Mouse (Mus musculus) forebrain, embryonic 15.5 days (tissue): Measurements from ENCODE around the gene Fundc1. TPM values are rescaled to one million over a fixed set of nuclear protein-coding genes. Genes with fewer than 3 reads are reported as not detected.

Experiments
- ATAC-seq: fragments of 200-750 bp; cut with Nextera tagmentation; replicated peaks from 2 replicates; pipeline ENCODE4 v1.8.0; 2017; ENCODE audit warnings: mild to moderate bottlenecking, moderate TSS enrichment, moderate library complexity
- H3K27ac ChIP-seq: fragments of 300-500 bp; sonication (generic); replicated peaks from 2 replicates; pipeline ENCODE4 v1.5.1; 2015; ENCODE audit warnings: mild to moderate bottlenecking, inconsistent platforms
- H3K27me3 ChIP-seq: fragments of 300-500 bp; sonication (generic); 2 replicates; pipeline ENCODE4 v1.6.1; 2015; ENCODE audit warnings: inconsistent platforms
- H3K36me3 ChIP-seq: fragments of 300-500 bp; sonication (generic); 2 replicates; pipeline ENCODE4 v1.6.1; 2015; ENCODE audit warnings: mild to moderate bottlenecking, inconsistent platforms
- H3K4me1 ChIP-seq: fragments of 300-500 bp; sonication (generic); 2 replicates; pipeline ENCODE4 v1.6.1; 2015; ENCODE audit warnings: inconsistent platforms
- H3K4me2 ChIP-seq: fragments of 300-500 bp; sonication (generic); replicated peaks from 2 replicates; pipeline ENCODE4 v1.6.1; 2015; ENCODE audit warnings: mild to moderate bottlenecking, inconsistent platforms
- H3K4me3 ChIP-seq: fragments of 300-500 bp; sonication (generic); 2 replicates; pipeline ENCODE4 v1.5.1; 2015; ENCODE audit warnings: mild to moderate bottlenecking, inconsistent platforms
- H3K9ac ChIP-seq: fragments of 300-500 bp; sonication (generic); replicated peaks from 2 replicates; pipeline ENCODE4 v1.6.1; 2015; ENCODE audit warnings: mild to moderate bottlenecking, inconsistent platforms
- H3K9me3 ChIP-seq: fragments of 300-500 bp; sonication (generic); 2 replicates; pipeline ENCODE4 v1.6.1; 2016; ENCODE audit warnings: inconsistent platforms
- WGBS: fragments of 180-500 bp; shearing (Covaris S2); methylation state at CpG from one replicate; pipeline ENCODE4 v1.1.7; 2015; ENCODE audit warnings: mixed read lengths; 5-methylcytosine and 5-hydroxymethylcytosine counted together
- polyA plus RNA-seq: library from polyadenylated mRNA; unstranded; fragments of >200 nt; fragmentation: Nextera tagmentation; extraction: Ambion mirVana; gene quantifications from 2 replicates; pipeline ENCODE4 v1.2.1, GENCODE M21; 2015

Fundc1 gene
- polyA plus RNA-seq, 1 experiment from 2014 or later = 65.0 TPM

DNA sequence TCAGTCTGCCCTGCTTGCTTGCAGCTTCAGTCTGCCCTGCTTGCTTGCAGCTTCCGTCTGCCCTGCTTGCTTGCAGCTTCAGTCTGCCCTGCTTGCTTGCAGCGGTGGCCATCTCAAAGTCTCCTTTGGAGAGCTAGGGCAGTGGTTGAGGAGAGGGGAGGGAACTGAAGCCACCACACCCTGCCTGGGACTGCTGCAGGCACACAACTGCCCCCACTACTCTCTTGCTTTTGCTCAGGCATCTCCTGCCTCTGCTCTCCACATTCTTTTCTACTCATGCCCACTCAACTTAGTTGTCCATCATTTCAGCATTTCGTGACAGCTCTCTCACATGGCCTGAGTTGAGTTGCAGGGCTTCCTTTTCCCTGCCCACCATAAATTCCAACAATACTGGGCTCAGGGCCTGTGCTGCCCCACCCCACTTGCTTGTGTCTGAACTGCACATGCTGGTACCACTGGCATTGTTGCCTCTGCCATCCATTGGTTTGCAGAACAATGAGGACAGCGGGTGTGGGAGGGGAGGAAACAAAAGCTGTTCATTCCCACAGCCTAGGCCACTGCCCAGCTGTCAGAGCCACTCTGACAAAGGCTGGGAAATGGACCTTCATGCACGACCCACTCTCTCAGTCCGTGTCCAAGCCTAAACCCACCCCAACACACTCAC, 24.9 kb downstream of the Fundc1 start:
- H3K4me1 ChIP-seq = 0 out of 2 replicates have a peak, but pooled peaks cover 3% of the 10 kb centered on the region
- no peaks in the 10 kb centered on the region for H3K36me3 ChIP-seq
- H3K27ac ChIP-seq = no peak overlapping the region
- WGBS = 21% methylated on average over 6 of the region's 6 CpGs
- no peaks in the 10 kb centered on the region for H3K9me3 ChIP-seq
- H3K9ac ChIP-seq = no peak overlapping the region
- H3K27me3 ChIP-seq = no peaks in the 10 kb centered on the region
- ATAC-seq = peak; percentile 57
- no peak overlapping the region for H3K4me3 ChIP-seq
- H3K4me2 ChIP-seq = no peak overlapping the region

DNA sequence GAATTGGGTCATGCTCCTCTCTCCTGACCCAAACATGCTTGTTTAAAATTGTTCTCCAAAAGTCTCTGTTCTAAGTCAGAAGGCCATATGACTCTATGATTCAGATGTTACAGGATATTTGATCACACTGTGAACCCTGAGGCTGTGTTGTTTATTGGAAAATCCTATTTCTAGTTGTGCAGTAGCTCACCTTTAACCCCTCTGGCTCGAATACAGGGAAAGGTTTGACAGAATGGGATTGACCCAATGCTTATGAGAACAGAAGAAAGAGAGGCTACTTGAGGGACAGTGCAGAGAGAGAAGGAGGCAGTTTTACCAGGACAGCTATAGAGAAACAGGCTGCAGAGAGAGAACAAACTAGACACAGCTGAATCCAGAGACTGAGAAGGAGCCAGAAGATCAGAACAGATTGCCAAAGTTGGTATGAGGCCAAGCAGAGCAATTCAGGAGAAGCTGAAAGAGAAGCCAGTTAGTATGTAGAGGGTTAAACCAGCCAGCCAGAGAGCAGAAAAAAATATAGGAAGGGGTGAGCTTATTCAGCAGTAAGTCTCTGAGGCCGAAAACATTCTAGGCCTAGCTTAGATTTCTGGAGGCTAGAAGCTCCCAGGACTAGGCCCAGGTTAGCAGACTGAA, 27.1 kb downstream of the Fundc1 start:
- ATAC-seq = peak; percentile 58
- Histone ChIP-seq H3K4me3 (no peak overlapping the region), H3K36me3 (no peaks in the 10 kb centered on the region), H3K4me2 (no peak overlapping the region), H3K9ac (no peak overlapping the region), H3K4me1 (0 out of 2 replicates have a peak, but pooled peaks cover 3% of the 10 kb centered on the region), H3K9me3 (no peaks in the 10 kb centered on the region), H3K27ac (peak overlapping the region; percentile 31; the same call in 1 of the 2 replicates), H3K27me3 (no peaks in the 10 kb centered on the region)
- WGBS = 47% methylated on average over 2 of the region's 2 CpGs

DNA sequence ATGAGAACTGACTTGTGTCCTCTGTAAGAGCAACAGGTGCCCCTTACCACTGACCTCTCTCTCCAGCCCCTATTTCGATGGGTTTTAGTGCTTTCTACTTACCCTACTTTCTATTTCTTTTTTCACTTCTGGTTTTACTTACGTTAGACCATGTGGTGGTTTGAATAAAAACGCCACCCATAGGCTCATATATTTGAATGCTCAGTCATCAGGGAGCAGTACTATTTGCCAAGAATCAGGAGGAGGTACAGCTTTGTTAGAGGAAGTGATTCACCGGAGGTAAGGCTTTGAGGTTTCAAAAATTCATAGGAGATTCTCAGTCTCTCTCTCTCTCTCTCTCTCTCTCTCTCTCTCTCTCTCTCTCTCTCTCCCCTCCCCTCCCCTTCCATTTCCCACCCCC, 34.4 kb downstream of the Fundc1 start:
- Histone ChIP-seq H3K9ac (no peak overlapping the region), H3K4me1 (no peaks in the 10 kb centered on the region), H3K4me2 (no peak overlapping the region), H3K27me3 (no peaks in the 10 kb centered on the region), H3K4me3 (no peak overlapping the region), H3K9me3 (no peaks in the 10 kb centered on the region), H3K27ac (no peak overlapping the region), H3K36me3 (no peaks in the 10 kb centered on the region)
- WGBS = 88% methylated on average over 4 of the region's 4 CpGs
- ATAC-seq = no peak

DNA sequence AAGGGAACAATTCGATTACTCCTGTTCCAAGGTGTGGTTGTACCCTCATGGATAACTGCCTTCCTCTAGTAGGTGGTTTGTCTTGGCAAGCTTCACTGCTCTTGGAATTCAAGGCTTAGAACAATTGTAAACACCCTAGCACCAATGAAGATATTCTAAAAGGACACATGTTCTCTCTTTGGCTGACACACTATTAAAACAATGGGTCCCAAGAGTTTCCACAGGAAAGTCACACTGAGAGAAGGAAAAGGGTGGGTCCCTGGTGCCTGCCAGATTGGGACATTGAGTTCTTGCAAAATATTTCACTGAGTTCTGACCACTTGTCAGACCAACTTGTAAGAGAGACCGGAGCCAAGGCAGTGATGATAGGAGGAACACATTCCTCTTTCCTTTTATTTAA, 45.1 kb downstream of the Fundc1 start:
- Histone ChIP-seq H3K4me2 (no peak overlapping the region), H3K27me3 (no peaks in the 10 kb centered on the region), H3K9me3 (no peaks in the 10 kb centered on the region), H3K4me3 (no peak overlapping the region), H3K4me1 (no peaks in the 10 kb centered on the region), H3K36me3 (no peaks in the 10 kb centered on the region), H3K27ac (no peak overlapping the region), H3K9ac (no peak overlapping the region)
- 91% methylated on average over 2 of the region's 2 CpGs for WGBS
- ATAC-seq = no peak

DNA sequence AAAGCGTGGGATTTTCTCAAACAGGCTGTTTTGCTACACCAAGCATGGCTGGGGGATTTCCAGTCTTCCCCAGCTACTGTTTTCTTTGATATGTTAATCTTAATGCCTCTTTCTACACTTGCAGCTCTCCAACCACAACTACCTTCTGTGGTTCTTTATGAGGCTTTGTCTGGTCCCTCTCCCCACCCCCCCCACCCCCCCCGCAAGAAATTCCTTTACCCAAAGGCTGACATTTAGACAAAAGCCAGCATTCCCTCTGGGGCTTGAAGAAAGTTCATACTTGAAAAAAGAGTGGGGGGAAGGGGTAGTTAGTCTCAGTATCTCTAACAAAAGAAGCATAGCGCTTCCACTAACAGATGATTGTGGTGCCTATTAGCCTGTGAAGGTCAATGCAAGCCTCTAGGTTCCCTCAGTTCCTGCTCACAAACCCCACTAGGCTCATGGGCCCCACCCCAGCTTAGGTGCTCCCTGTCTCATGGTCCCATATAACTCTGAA, 50.9 kb downstream of the Fundc1 start:
- Histone ChIP-seq H3K4me1 (no peaks in the 10 kb centered on the region), H3K9me3 (no peaks in the 10 kb centered on the region), H3K4me2 (no peak overlapping the region), H3K27ac (no peak overlapping the region), H3K4me3 (no peak overlapping the region), H3K9ac (no peak overlapping the region), H3K27me3 (no peaks in the 10 kb centered on the region), H3K36me3 (no peaks in the 10 kb centered on the region)
- 8% methylated on average over 3 of the region's 3 CpGs for WGBS
- ATAC-seq = no peak

DNA sequence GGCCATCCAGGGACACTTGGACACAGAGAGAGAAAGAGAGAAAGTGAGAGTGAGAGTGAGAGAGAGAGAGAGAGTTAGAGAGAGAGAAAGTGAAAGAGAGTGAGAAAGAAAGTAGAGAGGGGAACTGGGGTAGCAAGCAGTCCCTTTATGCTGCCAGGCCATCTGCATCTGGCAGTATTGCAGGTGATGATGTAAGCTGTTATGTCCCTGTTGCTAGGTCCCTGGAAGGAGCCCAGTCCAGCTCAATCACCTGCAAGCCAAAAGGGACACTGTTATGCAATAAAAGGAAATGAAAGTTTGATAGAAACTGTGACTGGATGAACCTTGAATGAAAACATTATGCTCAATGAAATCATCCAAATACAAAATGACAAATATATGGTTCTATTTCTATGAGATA, 52.0 kb downstream of the Fundc1 start:
- ATAC-seq = no peak
- Histone ChIP-seq H3K27ac (no peak overlapping the region), H3K4me1 (no peaks in the 10 kb centered on the region), H3K27me3 (no peaks in the 10 kb centered on the region), H3K4me2 (no peak overlapping the region), H3K36me3 (no peaks in the 10 kb centered on the region), H3K4me3 (no peak overlapping the region), H3K9me3 (no peaks in the 10 kb centered on the region), H3K9ac (no peak overlapping the region)

DNA sequence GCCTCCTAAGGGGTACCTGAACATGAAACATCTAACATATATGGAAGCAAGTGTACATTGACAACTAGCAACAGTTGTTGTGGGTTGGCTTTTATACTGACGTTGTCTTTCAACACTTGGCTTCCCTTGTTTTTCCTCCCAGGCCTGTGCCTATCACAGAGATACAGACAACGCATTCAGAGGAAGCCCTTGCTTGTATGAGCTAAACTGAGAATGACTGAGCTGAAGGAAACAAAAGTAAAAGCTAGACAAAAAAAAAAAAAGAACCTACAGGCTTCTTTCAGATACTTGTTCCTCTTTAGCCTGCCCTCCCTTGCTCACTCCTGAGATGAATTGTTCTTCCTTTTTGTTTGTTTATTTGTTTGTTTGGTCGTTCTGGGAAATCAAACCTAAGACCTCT, 58.1 kb downstream of the Fundc1 start:
- H3K4me2 ChIP-seq = no peak overlapping the region
- no peak overlapping the region for H3K27ac ChIP-seq
- no peaks in the 10 kb centered on the region for H3K4me1 ChIP-seq
- no peaks in the 10 kb centered on the region for H3K9me3 ChIP-seq
- H3K4me3 ChIP-seq = no peak overlapping the region
- H3K9ac ChIP-seq = no peak overlapping the region
- no peaks in the 10 kb centered on the region for H3K36me3 ChIP-seq
- H3K27me3 ChIP-seq = no peaks in the 10 kb centered on the region
- 65% methylated on average over 3 of the region's 3 CpGs for WGBS
- ATAC-seq = no peak

DNA sequence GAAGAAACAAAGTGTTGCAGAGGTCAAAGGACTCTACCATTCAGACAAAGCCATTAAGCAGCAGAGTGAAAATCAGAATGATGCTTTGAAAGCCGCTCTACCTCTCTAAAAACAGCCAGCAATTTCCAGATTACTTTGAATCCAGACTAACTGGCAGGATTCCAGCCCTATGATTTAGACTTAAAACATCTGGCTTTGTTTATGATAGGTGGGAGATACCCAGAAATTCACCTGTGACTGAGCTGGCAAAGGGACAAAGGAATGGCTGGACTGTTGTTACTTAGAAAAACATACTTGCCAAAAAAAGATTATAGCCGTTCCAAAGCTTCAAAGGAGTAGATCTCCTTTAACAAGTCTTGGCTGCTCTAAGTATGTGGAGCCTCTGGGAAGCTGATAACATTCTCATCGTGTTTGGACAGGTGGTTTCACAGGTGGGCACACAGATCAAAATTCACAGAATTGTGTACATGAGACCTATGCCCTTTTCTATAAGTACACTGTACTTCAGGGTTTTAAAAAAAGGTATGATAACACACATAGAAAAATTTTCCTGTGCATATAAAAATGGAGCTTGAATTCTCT, 60.0 kb downstream of the Fundc1 start:
- H3K4me2 ChIP-seq = no peak overlapping the region
- H3K4me1 ChIP-seq = no peaks in the 10 kb centered on the region
- H3K27me3 ChIP-seq = no peaks in the 10 kb centered on the region
- no peaks in the 10 kb centered on the region for H3K9me3 ChIP-seq
- no peak overlapping the region for H3K4me3 ChIP-seq
- H3K9ac ChIP-seq = no peak overlapping the region
- no peak for ATAC-seq
- H3K36me3 ChIP-seq = no peaks in the 10 kb centered on the region
- H3K27ac ChIP-seq = no peak overlapping the region
- 59% methylated on average over 3 of the region's 3 CpGs for WGBS
